ENCODE assay signal across 8 mouse cellular contexts in the genomic region with DNA sequence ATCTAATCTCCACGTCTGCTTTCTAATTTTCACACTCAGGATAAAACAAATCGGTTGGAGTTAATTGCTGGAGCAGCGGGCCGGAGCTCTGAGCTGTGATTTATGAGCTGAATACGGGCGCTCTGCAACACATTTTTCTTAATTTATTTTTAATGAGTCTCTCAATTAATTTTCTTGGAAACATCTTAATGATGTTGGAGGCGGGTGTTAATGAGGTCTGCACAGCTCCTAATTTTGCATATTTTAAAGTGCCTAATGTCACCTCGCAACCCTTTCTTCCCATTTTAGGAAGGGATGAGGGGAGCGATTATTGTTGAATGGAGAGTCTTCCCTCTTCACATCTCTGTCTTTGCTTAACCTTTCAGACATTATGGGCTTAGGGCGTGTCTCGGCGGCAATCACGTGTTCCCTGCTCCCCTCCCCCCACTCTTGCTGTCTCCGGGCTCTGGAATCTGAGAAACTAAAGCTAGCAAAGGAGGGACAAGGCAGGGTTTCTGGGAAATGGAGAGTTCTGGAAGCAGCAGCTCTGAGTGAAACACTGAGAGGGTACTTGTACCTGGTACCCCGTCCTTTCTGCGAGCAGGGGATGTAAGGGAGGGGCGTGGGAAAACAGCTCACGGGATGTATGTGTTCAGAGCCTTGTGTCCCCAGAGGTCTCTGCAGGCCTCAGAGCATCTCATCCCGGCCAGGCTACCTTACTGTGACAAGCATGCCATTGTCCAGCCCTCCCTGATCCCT. TPM values are rescaled to one million over a fixed set of nuclear protein-coding genes. Genes with fewer than 3 reads are reported as not detected.
A peak's percentile ranks its signal among the peaks of the same experiment; 100 is the strongest.
DNase-seq lines count a peak whose midpoint lies in the region; ATAC-seq and TF ChIP-seq lines count a peak whose summit lies in the region.
"Had no signal": no experiment of that assay in that cellular context is flagged by ENCODE, and none has a peak within 500 bp of the region (broad histone marks: within the 10 kb centered on the region; RNA-seq: fewer than 3 reads in every experiment).

No protein-coding gene starts in this region.

- no peak for TF ChIP-seq POLR2A in limb, embryonic 14.5 days (IDR thresholded peaks at IDR 0.05; ENCODE audit: borderline replicate concordance, extremely low read depth, insufficient read depth, insufficient read length)

- H3K4me2 ChIP-seq in liver, embryonic 11.5 days = peak overlapping the region; percentile 18; the same call in 1 of the 2 replicates
- H3K4me2 ChIP-seq in liver, postnatal 0 days (ENCODE audit: low read depth, low read length) = no peak overlapping the region
- peak overlapping the region; percentile 38 for H3K4me2 ChIP-seq in embryonic facial prominence, embryonic 13.5 days
- peak overlapping the region; percentile 37 for H3K4me2 ChIP-seq in limb, embryonic 14.5 days (replicated peaks; ENCODE audit: low read depth, low read length, severe bottlenecking)

- 60% methylated on average over 19 of the region's 19 CpGs for WGBS in liver, embryonic 11.5 days
- WGBS in liver, postnatal 0 days (ENCODE audit: insufficient replicate concordance) = 69% methylated on average over 19 of the region's 19 CpGs
- WGBS in embryonic facial prominence, embryonic 13.5 days = 48% methylated on average over 19 of the region's 19 CpGs
- 31% methylated on average over 19 of the region's 19 CpGs for WGBS in limb, embryonic 14.5 days

- H3K36me3 ChIP-seq in liver, embryonic 11.5 days (ENCODE audit: control insufficient read depth, insufficient read depth, low read length) = no peaks in the 10 kb centered on the region
- H3K36me3 ChIP-seq in liver, postnatal 0 days (replicated peaks; ENCODE audit: insufficient read depth, low read length) = no peaks in the 10 kb centered on the region
- H3K36me3 ChIP-seq in embryonic facial prominence, embryonic 13.5 days = no peaks in the 10 kb centered on the region
- no peaks in the 10 kb centered on the region for H3K36me3 ChIP-seq in limb, embryonic 14.5 days (ENCODE audit: control insufficient read depth, insufficient read depth, low read length)

- intact Hi-C loops in heart, postnatal 10 days (cut with DNase I) = no loop called here

- no peak for TF ChIP-seq CTCF in liver, postnatal 0 days (IDR thresholded peaks at IDR 0.05; ENCODE audit: low read depth)

- no peak for TF ChIP-seq EP300 in liver, postnatal 0 days (IDR thresholded peaks at IDR 0.05; ENCODE audit: low read depth)

- no peak for ATAC-seq in liver, embryonic 11.5 days (replicated peaks; ENCODE audit: low FRiP score)
- no peak for ATAC-seq in liver, postnatal 0 days
- ATAC-seq in embryonic facial prominence, embryonic 13.5 days (ENCODE audit: insufficient number of reproducible peaks, insufficient read depth, low FRiP score, low TSS enrichment, low read depth) = no peak
- ATAC-seq in limb, embryonic 14.5 days (ENCODE audit: low FRiP score, low read depth) = no peak

- H3K4me1 ChIP-seq in liver, embryonic 11.5 days (replicated peaks; ENCODE audit: control insufficient read depth, insufficient read depth, low read length) = no peaks in the 10 kb centered on the region
- no peaks in the 10 kb centered on the region for H3K4me1 ChIP-seq in liver, postnatal 0 days (ENCODE audit: insufficient read depth)
- H3K4me1 ChIP-seq in embryonic facial prominence, embryonic 13.5 days = peaks cover 8% of the 10 kb centered on the region; the same call in 1 of the 2 replicates
- H3K4me1 ChIP-seq in limb, embryonic 14.5 days (ENCODE audit: control insufficient read depth, insufficient read depth, low read length) = no peaks in the 10 kb centered on the region

- H3K27me3 ChIP-seq in liver, embryonic 11.5 days (replicated peaks; ENCODE audit: control insufficient read depth, insufficient read depth, low read length) = no peaks in the 10 kb centered on the region
- no peaks in the 10 kb centered on the region for H3K27me3 ChIP-seq in liver, postnatal 0 days (ENCODE audit: insufficient read depth, low read length)
- no peaks in the 10 kb centered on the region for H3K27me3 ChIP-seq in embryonic facial prominence, embryonic 13.5 days
- H3K27me3 ChIP-seq in limb, embryonic 14.5 days (ENCODE audit: control insufficient read depth, insufficient read depth, low read length) = no peaks in the 10 kb centered on the region

- H3K27ac ChIP-seq in liver, embryonic 11.5 days (ENCODE audit: low read depth, low read length) = no peak overlapping the region
- no peak overlapping the region for H3K27ac ChIP-seq in liver, postnatal 0 days (ENCODE audit: low read depth)
- no peak overlapping the region for H3K27ac ChIP-seq in embryonic facial prominence, embryonic 13.5 days
- H3K27ac ChIP-seq in limb, embryonic 14.5 days (replicated peaks; ENCODE audit: low read depth, low read length) = no peak overlapping the region

- H3K9me3 ChIP-seq in liver, embryonic 11.5 days (ENCODE audit: control insufficient read depth, low read length) = no peaks in the 10 kb centered on the region
- no peaks in the 10 kb centered on the region for H3K9me3 ChIP-seq in liver, postnatal 0 days (ENCODE audit: low read length)
- no peaks in the 10 kb centered on the region; the same call in 1 of the 2 replicates for H3K9me3 ChIP-seq in embryonic facial prominence, embryonic 13.5 days
- no peaks in the 10 kb centered on the region for H3K9me3 ChIP-seq in limb, embryonic 14.5 days (ENCODE audit: control insufficient read depth, low read length)

- no peak for DNase-seq in liver, embryonic 11.5 days (ENCODE audit: low spot score)
- no peak for DNase-seq in liver, postnatal 0 days
- DNase-seq in heart, postnatal 10 days = peak; percentile 6 to 25
- DNase-seq in limb, embryonic 14.5 days (ENCODE audit: low spot score) = peak; percentile 18
- peak; percentile 74 for DNase-seq in right cerebral cortex, postnatal 4 days
- no peak for DNase-seq in adrenal gland, adult (ENCODE audit: inconsistent age in 2 of 2, low spot score in 1 of 2)

- no peak overlapping the region for H3K4me3 ChIP-seq in liver, embryonic 11.5 days (ENCODE audit: low read depth, low read length)
- H3K4me3 ChIP-seq in liver, postnatal 0 days (ENCODE audit: low read depth, low read length) = no peak overlapping the region
- no peak overlapping the region for H3K4me3 ChIP-seq in embryonic facial prominence, embryonic 13.5 days
- peak overlapping the region; percentile 21 for H3K4me3 ChIP-seq in limb, embryonic 14.5 days (replicated peaks; ENCODE audit: low read length)

- H3K9ac ChIP-seq in liver, embryonic 11.5 days (ENCODE audit: low read depth, low read length) = no peak overlapping the region
- no peak overlapping the region for H3K9ac ChIP-seq in liver, postnatal 0 days (replicated peaks)
- H3K9ac ChIP-seq in embryonic facial prominence, embryonic 13.5 days = 0 out of 2 replicates have a peak overlapping the region, but pooled peaks have one; percentile 6
- H3K9ac ChIP-seq in limb, embryonic 14.5 days (ENCODE audit: low read depth, low read length, severe bottlenecking) = no peak overlapping the region

RNA-seq across cellular contexts. Expression of gene Pmfbp1, which starts 56.8 kb away (rescaled TPM):
- polyA plus RNA-seq in liver, embryonic 11.5 days (2014; fragmentation: Nextera tagmentation; extraction: Ambion mirVana) = not detected in 2 replicates
- polyA plus RNA-seq in liver, postnatal 0 days (2015; fragmentation: Nextera tagmentation; extraction: Ambion mirVana) = not detected in 2 replicates
- polyA plus RNA-seq in embryonic facial prominence, embryonic 13.5 days (2015; fragmentation: Nextera tagmentation; extraction: Ambion mirVana) = 0.14 TPM in 1 of 2 replicates, not detected in the other
- not detected for total RNA-seq in heart, postnatal 10 days (2021)
- 0.06 and 0.20 TPM in 2 replicates for polyA plus RNA-seq in limb, embryonic 14.5 days (2012; rRNA removed)
- polyA plus RNA-seq in limb, embryonic 14.5 days (2014; fragmentation: Nextera tagmentation; extraction: Ambion mirVana) = 0.23 and 0.43 TPM in 2 replicates
- polyA plus RNA-seq: small intestine, adult 2 months had no signal

Comparison
In these comparisons a context has a peak if more than half of its experiments do, and no peak if none do; other contexts are left out.
1. DNase-seq: peak in heart, postnatal 10 days (2 of 2), limb, embryonic 14.5 days (single experiment) and right cerebral cortex, postnatal 4 days (single experiment); none in liver, embryonic 11.5 days (single experiment), liver, postnatal 0 days (single experiment) and adrenal gland, adult (0 of 2).